In genomic region chr2:69939649-69940048, GRCm38 (mm10) we compare ENCODE assay signal across 25 mouse cellular contexts. TPM values are rescaled to one million over a fixed set of nuclear protein-coding genes. Genes with fewer than 3 reads are reported as not detected.
DNase-seq lines count a peak whose midpoint lies in the region; ATAC-seq and TF ChIP-seq lines count a peak whose summit lies in the region.
"Had no signal": no experiment of that assay in that cellular context is flagged by ENCODE, and none has a peak within 500 bp of the region (broad histone marks: within the 10 kb centered on the region; RNA-seq: fewer than 3 reads in every experiment).

No protein-coding gene starts in this region.

- peaks cover 13 to 14% of the 10 kb centered on the region in 2 experiments for H3K4me1 ChIP-seq in liver, embryonic 14.5 days (replicated peaks; ENCODE audit: control insufficient read depth in 2 of 2, insufficient read depth in 2 of 2, low read length in 1 of 2)
- H3K4me1 ChIP-seq in hindbrain, embryonic 16.5 days (ENCODE audit: control insufficient read depth, insufficient read depth, low read depth, low read length) = no peaks in the 10 kb centered on the region
- H3K4me1 ChIP-seq: embryonic facial prominence, embryonic 13.5 days; hindbrain, embryonic 12.5 days had no signal

- DNase-seq in heart, adult 11 months = peak; percentile 69
- DNase-seq in heart, adult 9 months (ENCODE audit: low spot score in 2 of 2) = no peak
- DNase-seq in liver, embryonic 14.5 days (ENCODE audit: low read depth in 3 of 3, low spot score in 3 of 3) = no peak
- no peak for DNase-seq in urinary bladder, adult 18-20 months (ENCODE audit: low spot score in 2 of 2)
- DNase-seq in kidney, postnatal 36 days = no peak
- DNase-seq: adrenal gland, adult 8-10 months; adrenal gland, postnatal 25 days; cerebellum, adult 11-12 months; cerebellum, adult 9-11 months; cerebellum, postnatal 36 days; embryo, embryonic 11 days; forebrain, postnatal 0 days; gastrocnemius, adult 2 months; gastrocnemius, postnatal 25 days; heart, adult 2 months had no signal

- no peak for TF ChIP-seq CTCF in liver, embryonic 14.5 days (IDR thresholded peaks at IDR 0.05; ENCODE audit: low read depth)

- 61% methylated on average over 5 of the region's 5 CpGs for WGBS in liver, embryonic 14.5 days (ENCODE audit: insufficient replicate concordance)
- WGBS in hindbrain, embryonic 16.5 days = 95% methylated on average over 5 of the region's 5 CpGs

- ATAC-seq in erythroblast, adult 5-6 weeks (replicated peaks; ENCODE audit: low FRiP score, poor library complexity, severe bottlenecking) = peak; percentile 54
- ATAC-seq in liver, embryonic 14.5 days (ENCODE audit: insufficient read depth) = peak; percentile 62
- peak; percentile 33 for ATAC-seq in megakaryocyte progenitor cell, adult 5-6 weeks (replicated peaks; ENCODE audit: poor library complexity)
- no peak for ATAC-seq in hindbrain, embryonic 16.5 days
- ATAC-seq: activated CD4-positive, CD25-positive, alpha-beta regulatory T cell, adult 4 months; forebrain, embryonic 14.5 days; forebrain, postnatal 0 days had no signal

- no peaks in the 10 kb centered on the region for H3K27me3 ChIP-seq in liver, embryonic 14.5 days (ENCODE audit: control insufficient read depth, insufficient read depth, low read length)
- H3K27me3 ChIP-seq in hindbrain, embryonic 16.5 days (replicated peaks; ENCODE audit: control insufficient read depth, insufficient read depth, low read length) = no peaks in the 10 kb centered on the region
- H3K27me3 ChIP-seq: embryonic facial prominence, embryonic 13.5 days; hindbrain, embryonic 12.5 days; hindbrain, embryonic 15.5 days had no signal

- TF ChIP-seq EP300 in liver, embryonic 14.5 days (IDR thresholded peaks at IDR 0.05; ENCODE audit: low read depth) = no peak

- no peak overlapping the region for H3K9ac ChIP-seq in liver, embryonic 14.5 days (replicated peaks)
- no peak overlapping the region for H3K9ac ChIP-seq in hindbrain, embryonic 16.5 days (ENCODE audit: low read depth, low read length)
- H3K9ac ChIP-seq: embryonic facial prominence, embryonic 13.5 days; forebrain, postnatal 0 days; hindbrain, embryonic 12.5 days; hindbrain, embryonic 15.5 days had no signal

- H3K4me2 ChIP-seq in liver, embryonic 14.5 days (ENCODE audit: low read depth) = peak overlapping the region; percentile 37; the same call in 1 of the 2 replicates
- no peak overlapping the region for H3K4me2 ChIP-seq in hindbrain, embryonic 16.5 days (ENCODE audit: low read length)
- H3K4me2 ChIP-seq: embryonic facial prominence, embryonic 13.5 days; heart, embryonic 11.5 days; hindbrain, embryonic 12.5 days; hindbrain, embryonic 15.5 days had no signal

- H3K27ac ChIP-seq in liver, embryonic 14.5 days = peak overlapping the region; percentile 76
- H3K27ac ChIP-seq in hindbrain, embryonic 16.5 days (ENCODE audit: low read depth, low read length) = no peak overlapping the region
- H3K27ac ChIP-seq: embryonic facial prominence, embryonic 10.5 days; embryonic facial prominence, embryonic 13.5 days; gastrocnemius, adult 2 months; heart, adult 2 months; hindbrain, embryonic 12.5 days; hindbrain, embryonic 15.5 days had no signal

- peaks cover 3% of the 10 kb centered on the region for H3K36me3 ChIP-seq in liver, embryonic 14.5 days (replicated peaks; ENCODE audit: control insufficient read depth, insufficient read depth, low read depth)
- peaks cover 5% of the 10 kb centered on the region for H3K36me3 ChIP-seq in hindbrain, embryonic 16.5 days (ENCODE audit: control insufficient read depth, insufficient read depth, low read length)

- H3K4me3 ChIP-seq in liver, embryonic 14.5 days (ENCODE audit: insufficient read depth in 1 of 2, low read depth in 2 of 2, low read length in 2 of 2) = no peak overlapping the region
- no peak overlapping the region for H3K4me3 ChIP-seq in hindbrain, embryonic 16.5 days (ENCODE audit: low read length)
- H3K4me3 ChIP-seq: embryonic facial prominence, embryonic 10.5 days; embryonic facial prominence, embryonic 13.5 days; gastrocnemius, adult 2 months; heart, adult 2 months; hindbrain, embryonic 12.5 days; hindbrain, embryonic 15.5 days had no signal

- H3K9me3 ChIP-seq in liver, embryonic 14.5 days (ENCODE audit: control insufficient read depth, low read length) = no peaks in the 10 kb centered on the region
- H3K9me3 ChIP-seq in hindbrain, embryonic 16.5 days (ENCODE audit: control insufficient read depth, low read length) = no peaks in the 10 kb centered on the region
- H3K9me3 ChIP-seq: embryonic facial prominence, embryonic 10.5 days; embryonic facial prominence, embryonic 13.5 days; hindbrain, embryonic 12.5 days; hindbrain, embryonic 15.5 days had no signal

RNA-seq across cellular contexts. Expression of gene Ubr3, which starts 42.6 kb away (rescaled TPM):
- total RNA-seq in erythroblast, adult 5-6 weeks (2015; ENCODE audit: low replicate concordance) = 63.7 and 68.0 TPM in 2 replicates
- total RNA-seq in erythroblast, adult 5-6 weeks (2017; ENCODE audit: low replicate concordance) = 83.7 and 117 TPM in 2 replicates
- 6.4 and 8.0 TPM in 2 replicates for polyA plus RNA-seq in liver, embryonic 14.5 days (2012; rRNA removed)
- 5.8 and 5.9 TPM in 2 replicates for polyA plus RNA-seq in liver, embryonic 14.5 days (2014; fragmentation: Nextera tagmentation; extraction: Ambion mirVana)
- 34.8 and 42.0 TPM in 2 replicates for total RNA-seq in megakaryocyte progenitor cell, adult 5-6 weeks (2015)
- 31.7 and 45.8 TPM in 2 replicates for total RNA-seq in megakaryocyte progenitor cell, adult 5-6 weeks (2017)
- polyA plus RNA-seq in hindbrain, embryonic 16.5 days (2015; fragmentation: Nextera tagmentation; extraction: Ambion mirVana) = 13.4 and 15.8 TPM in 2 replicates

RNA-seq across cellular contexts. Expression of gene Mettl5, which starts 54.2 kb away (rescaled TPM):
- 22.8 and 34.0 TPM in 2 replicates for total RNA-seq in erythroblast, adult 5-6 weeks (2015; ENCODE audit: low replicate concordance)
- 33.3 and 50.2 TPM in 2 replicates for total RNA-seq in erythroblast, adult 5-6 weeks (2017; ENCODE audit: low replicate concordance)
- 5.7 and 9.4 TPM in 2 replicates for polyA plus RNA-seq in liver, embryonic 14.5 days (2012; rRNA removed)
- polyA plus RNA-seq in liver, embryonic 14.5 days (2014; fragmentation: Nextera tagmentation; extraction: Ambion mirVana) = 33.2 and 35.4 TPM in 2 replicates
- total RNA-seq in megakaryocyte progenitor cell, adult 5-6 weeks (2015) = 41.4 and 42.9 TPM in 2 replicates
- 35.3 and 44.0 TPM in 2 replicates for total RNA-seq in megakaryocyte progenitor cell, adult 5-6 weeks (2017)
- polyA plus RNA-seq in hindbrain, embryonic 16.5 days (2015; fragmentation: Nextera tagmentation; extraction: Ambion mirVana) = 31.1 and 34.8 TPM in 2 replicates
